Mouse (Mus musculus) thymus, postnatal 10 days (tissue): Measurements from ENCODE around the gene Nfe2l1.
"Not testable (repeated sequence)": the region's sequence is repeated elsewhere in the genome, so short reads cannot be mapped to it uniquely, and the experiment has no call there.

Source experiments
- DNase-seq, 2 experiments: peaks; one replicate each; pipeline ENCODE4 v3.0.0; 2021; ENCODE audit warnings: low spot score in 2 of 2

Gene Nfe2l1

DNA sequence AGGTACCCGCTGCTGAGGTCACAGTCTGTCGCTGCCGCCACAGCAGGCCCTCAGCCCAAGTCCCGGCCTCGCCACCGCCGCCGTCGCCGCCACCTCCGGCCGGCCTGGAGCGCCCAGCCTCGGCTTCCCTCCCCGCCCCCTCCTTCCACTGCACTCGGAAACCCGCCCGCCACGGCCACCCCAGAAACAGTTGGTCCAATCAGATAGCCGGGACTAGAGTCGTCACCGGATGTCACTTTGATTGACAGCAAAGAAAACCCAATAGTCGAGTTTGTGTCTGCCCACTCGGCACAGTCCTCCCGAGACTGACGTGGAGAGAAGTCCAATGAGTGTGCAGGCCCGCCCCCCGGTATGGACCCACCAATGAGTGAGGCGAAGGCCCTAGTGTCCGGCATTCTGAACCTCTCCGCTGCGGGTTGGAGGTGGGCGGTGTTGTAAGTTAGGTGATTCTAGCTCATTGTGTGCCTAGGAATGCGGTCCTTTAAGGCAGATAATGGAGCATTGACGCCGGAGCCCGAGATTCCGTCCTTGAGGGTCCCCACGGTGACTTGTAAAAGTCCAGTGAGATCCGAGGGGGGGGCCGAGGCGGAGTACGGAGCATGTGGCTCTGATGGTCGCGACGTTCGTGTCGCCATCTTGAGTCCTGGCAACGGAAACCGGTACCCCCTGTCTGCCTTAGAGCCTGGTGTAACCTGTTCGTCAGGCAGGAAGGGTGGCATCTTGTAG is at the start of gene Nfe2l1:
Nfe2l1 (minus strand) TSS at position 156 of the 726 bp plus-strand sequence.
- DNase-seq = peak; percentile 93 to 99

DNA sequence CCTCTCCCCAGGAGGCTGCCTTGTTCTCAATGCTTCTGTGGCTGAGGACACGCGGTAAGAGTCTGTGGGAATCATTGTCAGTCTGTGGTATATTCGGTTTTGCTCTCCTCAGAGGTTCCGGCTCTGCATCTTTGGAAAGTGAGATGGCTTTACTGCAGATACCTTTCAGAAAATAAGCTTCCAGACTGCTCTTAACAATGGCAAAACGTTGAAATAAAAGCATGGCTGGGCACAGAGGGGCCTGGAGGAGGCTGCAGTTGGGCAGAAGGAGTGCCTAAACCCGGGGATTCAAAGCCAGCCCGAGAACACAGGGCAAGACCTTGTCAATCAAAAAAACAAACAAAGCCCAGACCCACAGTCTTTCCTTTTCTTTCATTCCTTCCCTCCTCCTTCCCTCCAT is 49.6 kb upstream of the Nfe2l1 start:
- DNase-seq = no peak

DNA sequence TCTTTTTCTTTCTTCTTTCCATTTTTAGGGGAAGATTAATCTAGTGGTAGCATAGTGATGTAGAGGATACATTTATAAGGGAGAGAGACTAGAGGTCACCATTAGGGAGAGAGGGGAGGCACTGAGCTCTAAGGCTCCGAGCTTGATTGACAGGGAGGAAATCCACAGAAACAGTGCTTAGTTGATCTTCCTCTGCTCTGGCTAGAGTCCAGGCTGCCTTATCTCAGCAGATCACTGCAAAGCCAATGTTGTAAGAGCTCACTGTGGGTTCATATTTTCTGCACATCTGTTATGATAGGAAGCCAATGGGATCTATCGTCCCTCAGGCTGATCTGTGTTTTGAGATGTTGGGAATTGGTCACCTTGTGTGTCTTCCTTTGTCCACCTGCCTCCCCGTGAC is 48.9 kb upstream of the Nfe2l1 start:
- DNase-seq = no peak

DNA sequence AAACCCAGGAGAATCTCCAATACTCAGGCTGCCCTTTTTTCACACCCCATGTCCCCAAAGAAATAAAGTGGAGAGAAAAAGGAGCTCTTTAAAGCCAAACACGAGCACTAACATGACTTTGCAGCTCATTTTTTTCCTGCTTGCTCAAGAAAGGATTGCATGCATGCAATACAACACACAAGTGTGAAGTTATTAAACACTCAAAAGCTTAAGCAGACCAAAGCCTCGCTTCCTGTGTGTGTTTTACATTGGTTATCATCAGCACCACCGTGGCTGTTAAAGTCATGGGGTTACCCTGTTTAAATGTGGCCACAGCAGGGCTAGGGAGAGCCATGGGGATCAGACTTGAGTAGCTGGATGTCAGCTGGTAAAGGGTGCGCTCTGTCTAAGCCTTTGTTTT is 47.3 kb upstream of the Nfe2l1 start:
- no peak for DNase-seq

DNA sequence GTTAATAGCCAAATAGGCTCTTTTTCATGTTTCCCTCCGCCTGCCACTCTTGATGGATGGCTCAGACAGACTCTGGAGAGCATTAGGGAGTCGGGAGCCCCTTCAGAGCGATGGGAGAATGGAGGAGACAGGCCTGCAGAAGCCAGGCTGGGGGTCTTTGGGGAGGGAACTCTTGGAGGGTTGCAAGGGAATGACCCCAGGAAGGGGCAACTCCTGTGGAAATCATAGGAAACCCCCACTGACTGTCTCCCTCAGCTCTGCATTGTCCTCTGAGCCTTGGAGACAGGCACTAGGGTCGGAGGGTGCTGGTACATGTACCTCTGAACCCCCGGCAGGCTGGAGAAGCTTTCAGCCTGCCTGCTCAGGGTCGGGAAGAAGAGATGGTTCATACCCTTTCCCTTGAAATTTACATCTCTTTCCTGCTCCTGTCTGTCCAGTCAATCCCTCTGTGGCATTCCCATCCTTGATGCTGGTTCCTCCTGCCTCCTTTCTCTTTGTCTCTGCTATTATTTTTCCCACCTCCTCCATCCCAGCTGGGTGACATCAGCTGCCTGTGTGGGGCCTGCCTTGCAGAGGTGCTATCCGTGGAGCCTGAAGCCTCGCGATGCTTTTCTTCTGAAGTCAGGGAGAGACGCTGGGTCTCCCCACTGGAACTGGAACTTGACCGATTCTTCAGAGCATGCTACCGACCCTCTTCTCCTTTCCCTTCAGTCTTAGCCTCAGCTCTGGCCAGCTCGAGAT is 46.7 kb upstream of the Nfe2l1 start:
- DNase-seq = no peak

DNA sequence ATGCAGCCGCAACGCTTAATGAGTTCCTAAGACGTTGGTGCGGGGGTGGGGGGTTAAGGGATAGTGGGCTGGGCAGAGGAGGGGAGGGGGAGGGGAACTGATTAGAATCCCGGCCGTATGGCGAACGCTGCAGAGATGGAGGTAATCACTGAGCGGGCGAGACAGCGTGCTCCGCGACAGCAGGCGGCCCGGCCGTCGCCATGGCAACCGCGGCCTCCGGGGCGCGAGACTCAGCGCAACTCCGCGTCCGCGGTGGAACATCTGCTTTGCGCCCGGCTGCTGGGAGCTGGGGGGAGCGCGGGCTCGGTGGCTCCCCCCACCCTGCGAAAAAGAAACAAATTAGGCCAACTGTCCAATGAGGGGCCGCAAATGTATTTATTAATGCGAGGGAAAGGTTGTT is 46.0 kb upstream of the Nfe2l1 start:
- DNase-seq = peak; percentile 45 to 70

DNA sequence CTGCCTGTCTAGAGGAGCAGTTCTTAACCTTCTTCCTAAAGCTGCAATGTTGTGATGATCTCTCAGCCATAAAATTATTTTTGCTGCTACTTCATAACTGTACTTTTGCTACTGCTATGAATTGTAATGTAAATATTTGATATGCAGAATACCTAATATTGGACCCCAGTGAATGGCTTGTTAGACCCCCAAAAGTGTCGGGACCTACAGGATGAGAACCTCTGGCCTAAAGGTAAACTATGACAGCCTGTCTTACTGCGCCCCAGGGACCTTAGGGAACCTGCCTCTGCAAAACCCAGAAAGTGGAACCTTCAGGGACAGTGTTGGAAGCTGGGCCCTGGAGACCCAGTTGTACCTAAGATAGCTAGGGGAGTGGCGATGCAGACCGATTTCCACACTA is 45.5 kb upstream of the Nfe2l1 start:
- no peak for DNase-seq

DNA sequence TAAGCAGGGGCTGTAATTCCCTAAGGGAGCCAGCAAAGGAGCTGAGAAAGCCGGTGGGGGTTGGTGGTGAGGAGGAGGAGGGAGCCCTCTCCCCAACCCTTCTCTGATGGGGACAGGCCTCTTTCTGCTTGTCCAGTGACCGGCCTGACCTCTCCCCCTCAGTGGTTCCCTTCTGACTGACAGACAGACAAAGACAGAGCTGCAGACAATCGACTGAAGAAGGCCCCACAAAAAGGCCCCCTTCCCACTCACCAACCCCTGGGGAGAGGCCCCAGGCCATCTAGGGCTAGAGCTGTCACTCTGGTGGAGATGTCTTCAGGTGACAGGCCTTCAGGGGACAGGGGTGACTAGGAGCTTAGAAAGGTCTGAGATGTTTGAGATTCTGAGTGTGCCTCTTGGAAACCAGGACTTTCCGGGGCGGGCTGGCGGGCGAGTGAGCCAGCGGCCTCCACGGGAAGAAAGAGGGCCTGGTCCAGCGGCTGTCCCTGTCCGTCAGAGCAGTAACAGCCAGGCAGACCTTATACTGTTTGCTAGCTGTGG is 43.9 kb upstream of the Nfe2l1 start:
- DNase-seq = no peak

DNA sequence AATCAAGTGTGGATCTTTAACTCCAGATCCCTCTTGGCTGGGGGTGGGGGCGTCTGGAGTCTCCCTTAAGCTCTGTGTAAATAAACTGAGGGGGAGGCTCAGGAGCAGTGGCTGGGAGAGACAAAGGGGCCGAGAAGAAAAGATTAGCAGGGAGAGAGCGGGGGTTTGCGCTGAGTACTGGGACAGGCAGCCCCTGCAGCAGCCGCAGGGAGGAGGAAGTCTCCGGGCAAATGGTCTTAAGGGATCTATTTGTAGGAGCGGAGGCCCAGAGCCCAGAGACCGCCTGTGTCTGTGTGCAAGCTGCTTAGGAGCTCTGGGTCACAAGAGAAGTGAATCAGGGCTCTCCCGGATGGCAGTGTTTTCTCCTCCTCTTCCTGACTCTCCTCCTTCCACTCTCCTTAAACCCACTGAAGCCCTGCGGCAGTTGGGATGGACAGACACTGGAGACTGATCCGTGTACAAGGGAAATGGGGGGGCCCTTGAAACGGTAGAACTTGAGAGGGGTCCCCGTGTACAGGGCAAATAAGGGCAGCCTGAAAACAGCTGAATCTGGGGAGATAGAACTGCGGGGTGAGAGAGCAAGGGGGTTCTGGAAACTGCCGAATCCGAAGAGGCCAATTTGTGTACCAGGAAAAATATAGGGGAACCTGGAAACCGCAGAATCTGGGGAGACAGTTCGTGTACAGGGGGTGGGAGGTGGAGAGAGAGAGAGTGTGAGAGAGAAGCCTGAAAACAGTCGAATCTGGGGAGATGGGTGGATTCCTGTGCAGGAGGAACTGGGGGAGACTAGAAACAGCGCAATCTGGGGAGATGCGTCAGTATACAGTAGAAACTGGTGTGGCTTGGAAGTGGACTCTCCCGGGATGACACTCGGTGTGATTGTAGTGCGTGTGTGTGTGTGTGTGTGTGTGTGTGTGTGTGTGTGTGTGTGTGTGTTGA is 42.9 kb upstream of the Nfe2l1 start:
- DNase-seq = no peak

DNA sequence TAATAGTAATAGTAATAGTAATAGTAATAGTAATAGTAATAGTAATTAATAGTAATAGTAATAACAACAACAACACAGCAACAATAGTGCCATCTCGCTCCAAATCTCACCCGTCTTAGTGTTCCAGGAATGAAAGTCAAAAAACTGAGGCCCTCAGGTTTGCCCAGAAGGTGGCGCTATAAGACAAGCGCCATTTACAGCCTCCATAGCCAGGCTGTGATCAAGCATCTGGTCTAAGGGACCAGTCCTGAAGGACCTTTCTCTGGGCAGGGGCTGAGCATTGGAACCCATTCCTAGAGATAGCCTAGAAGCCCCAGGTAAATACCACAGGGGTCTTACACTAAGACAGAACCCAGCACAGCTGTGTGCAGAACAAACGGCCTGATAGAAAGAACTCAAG is 37.4 kb upstream of the Nfe2l1 start:
- DNase-seq = peak in 1 of 2 experiments; percentile 63

DNA sequence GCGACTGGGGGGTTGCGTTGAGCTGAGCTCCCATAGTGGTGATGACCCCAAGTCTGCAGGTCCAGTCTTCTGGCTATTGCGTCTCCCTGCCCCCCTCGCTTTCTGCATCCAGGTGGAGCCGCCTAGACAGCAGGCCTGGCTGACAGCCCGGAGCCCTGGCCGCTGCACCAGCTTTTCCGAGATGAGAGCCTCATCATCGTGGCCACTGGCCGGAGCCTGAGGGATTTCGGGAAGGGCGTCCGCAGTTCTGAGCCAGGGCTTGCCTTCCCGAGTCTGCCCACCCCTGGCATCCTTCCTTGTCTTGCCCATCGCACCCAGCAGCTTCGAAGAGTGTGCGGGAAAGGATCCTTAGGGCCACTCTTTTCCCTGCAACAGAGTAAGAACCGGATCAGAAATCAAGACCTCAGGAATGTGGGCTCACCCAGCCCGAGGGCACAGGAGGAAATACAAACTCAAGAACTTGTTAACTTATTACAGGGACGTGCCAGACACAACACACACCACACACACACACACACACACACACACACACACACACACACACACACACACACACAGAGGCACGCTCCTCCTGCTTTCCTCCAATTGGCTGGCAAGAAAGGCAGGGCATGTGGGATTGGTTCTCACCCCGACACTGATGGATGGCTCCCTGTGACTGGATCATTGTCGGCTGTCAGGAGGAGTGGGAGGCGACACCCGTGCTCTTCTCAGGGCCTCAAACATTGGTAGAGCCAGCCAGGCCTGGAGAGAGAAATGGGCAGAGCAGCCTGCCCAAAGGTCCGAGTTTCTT is 33.6 kb upstream of the Nfe2l1 start:
- no peak for DNase-seq

DNA sequence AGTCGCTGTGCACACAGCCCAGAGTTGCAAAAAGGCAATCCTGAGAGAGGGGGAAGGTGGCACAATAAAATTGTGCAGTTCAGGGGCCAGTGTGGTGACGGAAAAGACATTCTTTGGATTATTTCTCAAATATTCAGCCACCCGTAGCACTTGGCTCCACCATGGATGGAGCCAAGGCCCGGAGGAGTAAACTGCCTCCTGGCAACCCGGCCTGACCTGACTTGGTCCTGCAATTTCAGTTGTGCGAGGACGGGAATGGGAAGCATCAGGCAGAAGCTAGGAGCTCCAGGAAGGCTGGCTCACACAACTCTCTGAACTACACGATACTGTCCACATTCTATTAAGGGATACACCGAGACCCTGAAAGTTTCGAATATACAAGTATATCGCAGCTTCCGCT is 32.8 kb upstream of the Nfe2l1 start:
- DNase-seq = no peak

DNA sequence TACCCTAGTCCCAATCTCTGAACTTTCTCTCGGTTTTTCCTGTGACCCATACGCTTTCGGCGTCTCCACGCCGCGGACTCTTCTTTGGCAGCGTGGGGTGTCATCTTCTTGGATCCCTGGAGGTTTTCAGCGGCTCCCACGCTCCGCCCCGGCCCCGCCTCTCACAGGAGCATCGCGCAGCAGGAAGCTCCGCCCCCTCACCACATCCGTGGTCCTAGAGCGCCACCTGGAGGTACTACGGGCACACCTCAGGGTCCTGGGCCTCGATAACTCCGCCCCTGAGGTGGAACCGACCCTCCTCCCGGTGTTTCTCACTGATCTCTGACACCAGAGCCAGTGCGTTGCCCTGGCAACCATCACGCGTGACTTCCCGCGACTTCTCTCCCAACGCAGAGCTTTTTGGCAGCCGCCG is 32.1 kb upstream of the Nfe2l1 start:
- DNase-seq = peak; percentile 88 to 98

DNA sequence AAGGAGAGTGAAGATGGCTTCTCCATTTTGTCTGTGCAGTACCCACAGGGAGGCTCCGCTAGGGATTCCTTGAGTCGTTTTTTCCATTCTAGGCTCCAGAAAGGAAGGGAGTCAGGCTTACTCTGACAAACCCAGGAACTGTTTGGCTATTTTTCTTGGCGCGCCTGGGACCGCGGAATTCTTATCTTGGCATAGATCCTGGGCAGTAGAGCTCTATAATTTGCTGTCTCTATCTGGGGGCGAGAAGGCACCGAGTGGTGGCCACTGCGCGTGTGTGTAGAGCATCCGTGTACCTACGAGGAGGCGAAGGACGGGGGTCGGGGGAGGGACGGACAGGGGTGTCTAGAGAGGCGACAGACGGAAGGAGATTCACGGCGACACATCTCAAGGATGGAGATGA is 31.7 kb upstream of the Nfe2l1 start:
- no peak for DNase-seq

DNA sequence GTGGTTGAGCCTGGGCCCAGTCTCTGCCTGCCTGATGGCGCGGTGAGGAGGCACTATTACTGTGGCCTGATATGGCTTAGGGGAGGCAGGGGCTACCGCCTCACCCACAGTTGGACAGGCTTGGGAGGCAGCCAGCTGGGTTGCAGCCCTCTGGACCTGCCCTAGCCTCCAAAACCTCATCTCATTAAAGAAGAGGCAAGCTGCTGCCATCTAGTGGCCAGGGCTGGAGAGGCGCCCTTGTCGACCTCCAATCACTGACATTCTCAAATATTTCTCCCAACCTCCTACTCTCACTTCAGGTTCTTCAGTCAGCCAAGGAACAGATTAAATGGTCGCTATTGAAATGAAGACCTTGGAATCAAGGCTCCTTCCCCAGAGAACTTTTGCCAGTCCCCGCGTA is 30.8 kb upstream of the Nfe2l1 start:
- peak; percentile 18 to 68 for DNase-seq

DNA sequence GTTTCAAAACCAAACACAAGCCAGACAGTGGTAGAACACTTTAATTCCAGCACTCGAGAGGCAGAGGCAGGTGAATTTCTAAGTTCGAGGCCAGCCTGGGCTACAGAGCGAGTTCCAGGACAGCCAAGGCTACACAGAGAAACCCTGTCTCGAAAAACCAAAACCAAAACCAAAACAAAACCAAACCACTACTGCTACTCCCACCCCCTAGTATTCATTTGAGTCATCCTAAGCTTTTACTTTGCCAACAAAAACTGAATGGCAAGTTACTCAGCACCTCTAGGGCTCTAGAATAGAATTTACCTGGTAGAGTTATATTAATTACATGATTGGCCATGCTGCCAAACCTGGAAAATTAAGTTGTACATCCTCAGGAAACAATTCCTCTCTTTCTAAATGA is 29.9 kb upstream of the Nfe2l1 start:
- no peak for DNase-seq

DNA sequence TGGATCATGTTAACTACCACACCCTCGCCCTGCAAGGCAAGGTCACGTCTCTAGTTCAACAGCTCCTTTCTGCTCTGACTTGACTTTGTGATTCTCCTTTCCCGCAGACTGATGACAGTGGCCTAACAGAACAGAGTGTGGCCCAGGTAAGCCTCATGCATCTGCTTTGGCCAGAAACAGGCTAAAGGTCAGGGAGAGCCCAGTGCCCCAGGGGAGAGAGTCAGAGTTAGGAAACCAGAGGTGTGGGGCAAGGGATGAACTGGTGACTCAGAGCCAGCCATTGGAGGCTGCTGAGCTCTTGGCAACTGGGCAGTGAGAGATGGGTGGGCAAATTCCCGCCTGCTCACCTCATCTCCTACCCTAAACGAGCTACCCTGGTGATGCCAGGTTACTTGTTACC is 27.7 kb upstream of the Nfe2l1 start:
- no peak for DNase-seq

DNA sequence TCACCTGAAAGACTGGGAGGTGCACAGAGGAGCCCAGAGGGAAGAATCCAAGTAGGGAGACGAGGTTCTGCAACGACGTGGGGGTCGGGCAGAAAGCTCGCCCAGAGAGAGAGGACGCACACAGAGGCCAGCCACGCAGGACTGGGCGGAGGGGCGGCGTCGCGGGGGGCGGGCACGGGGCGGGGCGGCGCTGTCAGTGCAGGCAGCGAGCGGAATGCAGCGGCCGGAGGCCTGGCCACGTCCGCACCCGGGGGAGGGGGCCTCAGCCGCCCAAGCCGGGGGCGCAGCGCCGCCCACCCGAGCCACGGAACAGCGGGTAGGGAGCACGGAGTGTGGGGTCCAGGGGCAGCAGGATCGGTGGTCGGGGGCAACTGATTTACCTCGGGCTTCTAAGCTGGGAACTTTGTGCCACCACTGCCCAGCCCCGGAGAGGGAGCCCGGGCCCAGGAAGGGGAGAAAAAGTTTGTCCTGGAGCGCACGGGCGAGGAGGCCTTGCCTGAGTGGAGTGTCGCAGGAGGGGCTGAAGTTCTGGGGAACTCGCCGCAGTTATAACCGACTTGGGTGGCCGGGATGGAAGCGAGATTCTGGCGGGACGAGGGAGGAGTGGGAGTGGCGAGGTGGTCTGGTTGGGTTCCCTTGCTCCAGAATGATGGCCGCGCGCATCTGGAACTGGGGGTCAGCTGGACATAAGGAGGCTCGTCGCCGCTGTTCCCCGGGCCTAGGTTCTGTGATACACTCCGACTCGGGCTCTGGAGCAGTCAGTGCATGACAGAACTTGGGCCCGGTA is 20.1 kb upstream of the Nfe2l1 start, which contains the start of gene Copz2:
Copz2 (plus strand) TSS at position 190 of the 787 bp plus-strand sequence.
- no peak for DNase-seq

DNA sequence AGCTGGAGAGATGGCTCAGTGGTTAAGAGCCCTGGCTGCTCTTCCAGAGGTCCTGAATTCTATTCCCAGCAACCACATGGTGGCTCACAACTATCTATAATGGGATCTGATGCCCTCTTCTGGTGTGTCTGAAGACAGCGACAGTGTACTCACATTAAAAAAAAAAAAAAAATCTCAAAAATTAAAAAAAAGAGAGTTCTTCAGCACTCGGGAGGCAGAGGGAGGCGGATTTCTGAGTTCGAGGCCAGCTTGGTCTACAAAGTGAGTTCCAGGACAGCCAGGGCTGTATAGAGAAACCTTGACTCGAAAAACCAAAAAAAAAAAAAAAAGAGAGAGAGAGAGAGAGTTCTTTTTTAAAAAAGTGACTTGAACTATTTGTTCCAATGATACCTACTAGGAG is 19.4 kb upstream of the Nfe2l1 start:
- DNase-seq = not testable (repeated sequence)

DNA sequence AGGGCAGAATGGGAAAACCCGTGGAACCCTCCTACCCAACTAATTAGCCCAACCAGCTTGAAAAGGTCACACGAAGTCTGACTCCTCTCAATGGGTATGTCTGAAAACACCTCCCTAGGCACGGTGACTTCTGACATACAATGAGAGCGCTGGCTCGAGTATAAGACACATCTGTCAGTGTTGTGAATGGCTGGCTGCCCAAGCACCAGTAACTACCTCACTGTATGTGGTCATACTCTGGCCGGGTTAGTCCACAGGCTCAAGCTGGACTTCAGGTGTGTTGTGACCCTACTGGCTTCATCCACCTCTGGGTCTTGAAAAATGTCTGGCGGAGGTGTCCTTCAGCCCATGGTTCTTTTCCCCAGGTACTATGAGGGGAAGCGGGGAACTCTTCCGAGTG is 18.9 kb upstream of the Nfe2l1 start:
- no peak for DNase-seq
